Mouse (Mus musculus) olfactory bulb, adult 2 months (tissue): ENCODE data around the gene Fbxl12. TPM values are rescaled to one million over a fixed set of nuclear protein-coding genes. Genes with fewer than 3 reads are reported as not detected.
A peak's percentile ranks its signal among the peaks of the same experiment; 100 is the strongest.
"Not testable (repeated sequence)": the region's sequence is repeated elsewhere in the genome, so short reads cannot be mapped to it uniquely, and the experiment has no call there.

Source experiments
- H3K27ac ChIP-seq: fragments of 200-500 bp; 2 replicates; pipeline ENCODE4 v1.5.1; 2012; ENCODE audit warnings: low read depth, low read length; ENCODE audit not compliant: insufficient read depth
- H3K4me1 ChIP-seq: fragments of 200-500 bp; 2 replicates; pipeline ENCODE4 v1.6.1; 2012; ENCODE audit warnings: low read length; ENCODE audit not compliant: control insufficient read depth, insufficient read depth
- H3K4me3 ChIP-seq: fragments of 200-500 bp; 2 replicates; pipeline ENCODE4 v1.5.1; 2012; ENCODE audit warnings: mild to moderate bottlenecking, low read depth, low read length, moderate library complexity; ENCODE audit not compliant: insufficient read depth
- CTCF ChIP-seq: fragments of 200-500 bp; IDR thresholded peaks from 2 replicates; pipeline ENCODE4 v1.5.1; 2012; ENCODE audit warnings: low read depth, mild to moderate bottlenecking, low read length, moderate library complexity; ENCODE audit not compliant: insufficient read depth
- POLR2A ChIP-seq: fragments of 200-500 bp; IDR thresholded peaks from 2 replicates; pipeline ENCODE4 v1.6.1; 2012; ENCODE audit warnings: mild to moderate bottlenecking, low read depth, low read length, moderate library complexity; ENCODE audit not compliant: insufficient read depth
- WGBS: fragments of 180-500 bp; shearing (Covaris S2); methylation state at CpG from one replicate; pipeline ENCODE4 v1.1.7; 2018; 5-methylcytosine and 5-hydroxymethylcytosine counted together
- polyA plus RNA-seq: library from polyadenylated mRNA; stranded (reverse); fragments of >200 nt; gene quantifications from 2 replicates; pipeline ENCODE4 v1.2.4, GENCODE M21; 2012; ENCODE audit warnings: low replicate concordance; ENCODE audit not compliant: missing spikeins, insufficient read depth, insufficient read length

Fbxl12 gene
- not detected in 2 replicates for polyA plus RNA-seq

- TF ChIP-seq POLR2A: peak; percentile 67; the same call in 1 of the 2 replicates
- TF ChIP-seq CTCF: no peak
- peak within 1 kb of the TSS; percentile 80 for H3K4me3 ChIP-seq
- peaks cover 17% of the 10 kb centered on the region for H3K4me1 ChIP-seq
- WGBS: under 1% methylated on average over 43 of the region's 43 CpGs
- H3K27ac ChIP-seq: peak within 1 kb of the TSS; percentile 75
These were observed at the start of gene Fbxl12 for GRCm38 (mm10) chr9:20644360-20645081. Fbxl12 (minus strand) TSS chr9:20644767.

DNA sequence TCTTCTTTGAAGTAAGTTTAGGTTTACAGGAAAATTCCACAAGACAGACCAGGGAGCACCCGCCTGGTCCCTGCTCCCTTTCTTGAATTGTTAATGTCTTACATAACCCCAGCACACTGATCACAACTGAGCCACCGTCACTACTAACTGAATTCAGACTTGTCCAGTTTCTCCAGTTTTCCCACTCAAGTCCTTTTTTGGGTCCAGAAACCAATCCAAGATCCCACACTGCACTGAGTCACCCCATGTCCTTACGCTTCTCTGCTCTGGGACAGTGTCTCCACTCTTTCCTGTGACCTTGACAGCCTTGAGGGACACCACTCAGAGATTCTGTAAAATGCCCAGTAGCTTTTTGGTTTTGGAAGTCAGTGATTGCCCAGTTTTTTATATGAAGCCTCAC lies 48.3 kb upstream of the Fbxl12 start:
- Histone ChIP-seq H3K4me1 (peaks cover 10% of the 10 kb centered on the region), H3K27ac (no peak overlapping the region), H3K4me3 (no peak overlapping the region)
- no peak for TF ChIP-seq CTCF
- no peak for TF ChIP-seq POLR2A
- 88% methylated on average over 3 of the region's 3 CpGs for WGBS

GRCm38 (mm10) chr9:20690449-20690848 lies 45.9 kb upstream of the Fbxl12 start:
- 97% methylated on average over 2 of the region's 2 CpGs for WGBS
- H3K4me1 ChIP-seq: peaks cover 12% of the 10 kb centered on the region
- not testable (repeated sequence) for H3K4me3 ChIP-seq, H3K27ac ChIP-seq

- no peak overlapping the region for H3K4me3 ChIP-seq
- H3K4me1 ChIP-seq: peaks cover 11% of the 10 kb centered on the region
- WGBS: 34% methylated on average over 4 of the region's 4 CpGs
- no peak for TF ChIP-seq CTCF
- no peak for TF ChIP-seq POLR2A
- H3K27ac ChIP-seq: no peak overlapping the region
These were observed 45.3 kb upstream of the Fbxl12 start for GRCm38 (mm10) chr9:20689913-20690312.

GRCm38 (mm10) chr9:20689403-20689802 lies 44.8 kb upstream of the Fbxl12 start:
- TF ChIP-seq CTCF (no peak), POLR2A (no peak)
- no CpG with 5 or more reads among the region's 1 CpGs for WGBS
- Histone ChIP-seq H3K27ac (no peak overlapping the region), H3K4me1 (peaks cover 6% of the 10 kb centered on the region), H3K4me3 (no peak overlapping the region)

- Histone ChIP-seq H3K27ac (no peak overlapping the region), H3K4me3 (no peak overlapping the region), H3K4me1 (peaks cover 7% of the 10 kb centered on the region)
- WGBS: 37% methylated on average over 17 of the region's 17 CpGs
- TF ChIP-seq POLR2A (no peak), CTCF (no peak)
These were observed 40.7 kb upstream of the Fbxl12 start for GRCm38 (mm10) chr9:20685081-20685861.

- WGBS: 36% methylated on average over 2 of the region's 2 CpGs
- Histone ChIP-seq H3K4me1 (peaks cover 11% of the 10 kb centered on the region), H3K4me3 (no peak overlapping the region), H3K27ac (no peak overlapping the region)
- TF ChIP-seq POLR2A: no peak
- TF ChIP-seq CTCF: no peak
These were observed 37.8 kb upstream of the Fbxl12 start for GRCm38 (mm10) chr9:20682389-20682722.

DNA sequence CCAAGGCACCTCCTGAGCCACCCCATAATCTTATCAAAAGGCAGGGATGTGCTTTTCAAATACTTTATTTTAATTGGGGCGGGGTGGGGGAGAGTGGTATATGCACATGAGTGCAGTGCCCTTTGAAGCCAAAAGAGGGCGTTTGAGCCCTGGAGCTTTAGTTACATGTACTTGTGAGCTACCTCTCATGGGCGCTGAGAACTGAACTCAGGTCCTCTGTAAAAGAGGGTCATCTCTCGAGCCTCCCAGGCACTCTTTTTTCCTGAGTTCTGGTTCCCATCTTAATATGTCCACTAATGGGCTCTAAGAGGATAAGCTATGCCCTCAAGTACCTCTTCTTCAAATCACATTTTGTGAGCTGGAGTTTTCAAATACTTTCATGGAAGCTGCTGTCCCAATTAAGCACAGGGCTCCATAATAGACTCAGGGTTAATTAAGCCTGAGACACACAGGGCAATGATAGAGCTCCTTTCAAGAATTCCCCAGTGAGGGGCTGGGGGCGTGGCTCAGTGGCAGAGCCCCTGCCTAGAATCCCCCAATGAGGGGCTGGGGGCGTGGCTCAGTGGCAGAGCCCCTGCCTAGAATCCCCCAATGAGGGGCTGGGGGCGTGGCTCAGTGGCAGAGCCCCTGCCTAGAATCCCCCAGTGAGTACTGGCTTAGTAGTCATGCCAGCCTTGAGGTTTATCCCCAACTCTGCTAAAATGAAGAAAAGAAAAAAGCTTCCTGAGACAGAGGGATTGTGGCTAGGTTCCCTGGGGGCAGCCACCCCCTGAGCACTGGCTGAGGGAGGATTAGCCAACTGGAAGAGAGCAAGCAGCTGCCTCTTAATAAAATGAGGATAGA lies 37.2 kb upstream of the Fbxl12 start:
- TF ChIP-seq CTCF: no peak
- TF ChIP-seq POLR2A: no peak
- 34% methylated on average over 7 of the region's 7 CpGs for WGBS
- peaks cover 13% of the 10 kb centered on the region for H3K4me1 ChIP-seq
- H3K4me3 ChIP-seq: no peak overlapping the region
- H3K27ac ChIP-seq: no peak overlapping the region
